In genomic region chr7:49076283-49076694, GRCm38 (mm10) we compare ENCODE assay signal across 14 mouse cellular contexts.
A peak's percentile ranks its signal among the peaks of the same experiment; 100 is the strongest.
DNase-seq lines count a peak whose midpoint lies in the region; ATAC-seq and TF ChIP-seq lines count a peak whose summit lies in the region.
"Had no signal": no experiment of that assay in that cellular context is flagged by ENCODE, and none has a peak within 500 bp of the region (broad histone marks: within the 10 kb centered on the region; RNA-seq: fewer than 3 reads in every experiment).

No protein-coding gene starts in this region.

- DNase-seq in neural tube, embryonic 10.5 days (ENCODE audit: extremely low spot score, low spot score): no peak
- peak; percentile 69 for DNase-seq in hindbrain, postnatal 0 days (ENCODE audit: low spot score)
- DNase-seq in right cerebral cortex, postnatal 36 days (ENCODE audit: low spot score in 2 of 2): peak; percentile 57 to 77
- DNase-seq in kidney, postnatal 36 days: no peak
- no peak for DNase-seq in lung, postnatal 36 days
- DNase-seq: cerebellum, adult 18-20 months; embryo, embryonic 11 days; gastrocnemius, postnatal 36 days; thymus, adult 18-20 months had no signal

- peaks cover 18% of the 10 kb centered on the region; the same call in 1 of the 2 replicates for H3K27me3 ChIP-seq in forebrain, embryonic 13.5 days
- 0 out of 2 replicates have a peak, but pooled peaks cover 2% of the 10 kb centered on the region for H3K27me3 ChIP-seq in forebrain, embryonic 16.5 days (replicated peaks; ENCODE audit: control insufficient read depth, insufficient read depth, low read length)
- H3K27me3 ChIP-seq in neural tube, embryonic 13.5 days: no peaks in the 10 kb centered on the region
- no peaks in the 10 kb centered on the region for H3K27me3 ChIP-seq in hindbrain, postnatal 0 days (ENCODE audit: insufficient read depth, low read length)
- H3K27me3 ChIP-seq: lung, embryonic 15.5 days had no signal

- no peak overlapping the region for H3K4me2 ChIP-seq in forebrain, embryonic 13.5 days
- H3K4me2 ChIP-seq in forebrain, embryonic 16.5 days (ENCODE audit: low read length): no peak overlapping the region
- no peak overlapping the region for H3K4me2 ChIP-seq in neural tube, embryonic 13.5 days
- H3K4me2 ChIP-seq in hindbrain, postnatal 0 days (ENCODE audit: low read depth, low read length): no peak overlapping the region
- H3K4me2 ChIP-seq: heart, embryonic 13.5 days; lung, embryonic 15.5 days had no signal

- H3K9me3 ChIP-seq in forebrain, embryonic 13.5 days (replicated peaks): no peaks in the 10 kb centered on the region
- H3K9me3 ChIP-seq in forebrain, embryonic 16.5 days (ENCODE audit: control insufficient read depth, low read length): no peaks in the 10 kb centered on the region
- H3K9me3 ChIP-seq in neural tube, embryonic 13.5 days: no peaks in the 10 kb centered on the region
- H3K9me3 ChIP-seq in hindbrain, postnatal 0 days (ENCODE audit: low read length): no peaks in the 10 kb centered on the region
- H3K9me3 ChIP-seq: heart, embryonic 13.5 days; lung, embryonic 15.5 days had no signal

- no peak overlapping the region for H3K4me3 ChIP-seq in forebrain, embryonic 13.5 days
- H3K4me3 ChIP-seq in forebrain, embryonic 16.5 days (replicated peaks; ENCODE audit: low read length): no peak overlapping the region
- H3K4me3 ChIP-seq in neural tube, embryonic 13.5 days: no peak overlapping the region
- no peak overlapping the region for H3K4me3 ChIP-seq in hindbrain, postnatal 0 days (ENCODE audit: low read length)
- H3K4me3 ChIP-seq: heart, embryonic 13.5 days; lung, embryonic 15.5 days had no signal

- no peaks in the 10 kb centered on the region for H3K36me3 ChIP-seq in forebrain, embryonic 13.5 days (ENCODE audit: poor library complexity, severe bottlenecking)
- no peaks in the 10 kb centered on the region for H3K36me3 ChIP-seq in forebrain, embryonic 16.5 days (ENCODE audit: control insufficient read depth, insufficient read depth)
- H3K36me3 ChIP-seq in neural tube, embryonic 13.5 days: no peaks in the 10 kb centered on the region
- no peaks in the 10 kb centered on the region for H3K36me3 ChIP-seq in hindbrain, postnatal 0 days (ENCODE audit: insufficient read depth, low read length)
- H3K36me3 ChIP-seq: heart, embryonic 13.5 days; lung, embryonic 15.5 days had no signal

- no peak; the same call in 1 of the 2 replicates for ATAC-seq in forebrain, embryonic 13.5 days
- no peak for ATAC-seq in forebrain, embryonic 16.5 days
- no peak; the same call in 1 of the 2 replicates for ATAC-seq in neural tube, embryonic 13.5 days (ENCODE audit: low read depth)
- peak; percentile 30; the same call in 1 of the 2 replicates for ATAC-seq in hindbrain, postnatal 0 days

- TF ChIP-seq CTCF in hindbrain, postnatal 0 days (IDR thresholded peaks at IDR 0.05; ENCODE audit: low read depth): no peak

- 38% methylated on average over 8 of the region's 8 CpGs for WGBS in forebrain, embryonic 13.5 days
- WGBS in forebrain, embryonic 16.5 days: 33% methylated on average over 8 of the region's 8 CpGs
- 21% methylated on average over 8 of the region's 8 CpGs for WGBS in neural tube, embryonic 13.5 days
- 25% methylated on average over 8 of the region's 8 CpGs for WGBS in hindbrain, postnatal 0 days

- no peak overlapping the region for H3K9ac ChIP-seq in forebrain, embryonic 13.5 days
- no peak overlapping the region for H3K9ac ChIP-seq in forebrain, embryonic 16.5 days (replicated peaks; ENCODE audit: low read depth, low read length)
- peak overlapping the region; percentile 6; the same call in 1 of the 2 replicates for H3K9ac ChIP-seq in neural tube, embryonic 13.5 days
- no peak overlapping the region for H3K9ac ChIP-seq in hindbrain, postnatal 0 days (replicated peaks; ENCODE audit: low read length)
- H3K9ac ChIP-seq: heart, embryonic 13.5 days; lung, embryonic 15.5 days had no signal

- H3K4me1 ChIP-seq in forebrain, embryonic 13.5 days: peaks cover 33% of the 10 kb centered on the region
- H3K4me1 ChIP-seq in forebrain, embryonic 16.5 days (replicated peaks; ENCODE audit: control insufficient read depth, insufficient read depth, low read length): peaks cover 16% of the 10 kb centered on the region
- H3K4me1 ChIP-seq in neural tube, embryonic 13.5 days (replicated peaks): peaks cover 73% of the 10 kb centered on the region
- peaks cover 11% of the 10 kb centered on the region for H3K4me1 ChIP-seq in hindbrain, postnatal 0 days (ENCODE audit: insufficient read depth, low read length)
- H3K4me1 ChIP-seq: lung, embryonic 15.5 days had no signal

- 0 out of 2 replicates have a peak overlapping the region, but pooled peaks have one; percentile 10 for H3K27ac ChIP-seq in forebrain, embryonic 13.5 days
- H3K27ac ChIP-seq in forebrain, embryonic 16.5 days (ENCODE audit: low read length): no peak overlapping the region
- H3K27ac ChIP-seq in neural tube, embryonic 13.5 days (replicated peaks): peak overlapping the region; percentile 63
- H3K27ac ChIP-seq in hindbrain, postnatal 0 days: no peak overlapping the region
- H3K27ac ChIP-seq: heart, embryonic 13.5 days; lung, embryonic 15.5 days had no signal

Comparison
In these comparisons a context has a peak if more than half of its experiments do, and no peak if none do; other contexts are left out.
1. H3K27ac ChIP-seq: peak in forebrain, embryonic 13.5 days (single experiment) and neural tube, embryonic 13.5 days (single experiment); none in forebrain, embryonic 16.5 days (single experiment) and hindbrain, postnatal 0 days (single experiment).
2. DNase-seq: peak in hindbrain, postnatal 0 days (single experiment) and right cerebral cortex, postnatal 36 days (2 of 2); none in neural tube, embryonic 10.5 days (single experiment), kidney, postnatal 36 days (0 of 2) and lung, postnatal 36 days (single experiment).